Mouse (Mus musculus): ENCODE measurements at regions not wholly inside any gene's neighbourhood (a gene's known extent, or its start where the extent isn't known, plus 50 kb on each side); places are given as distances from the start of the nearest gene placed in this dataset.

DNA sequence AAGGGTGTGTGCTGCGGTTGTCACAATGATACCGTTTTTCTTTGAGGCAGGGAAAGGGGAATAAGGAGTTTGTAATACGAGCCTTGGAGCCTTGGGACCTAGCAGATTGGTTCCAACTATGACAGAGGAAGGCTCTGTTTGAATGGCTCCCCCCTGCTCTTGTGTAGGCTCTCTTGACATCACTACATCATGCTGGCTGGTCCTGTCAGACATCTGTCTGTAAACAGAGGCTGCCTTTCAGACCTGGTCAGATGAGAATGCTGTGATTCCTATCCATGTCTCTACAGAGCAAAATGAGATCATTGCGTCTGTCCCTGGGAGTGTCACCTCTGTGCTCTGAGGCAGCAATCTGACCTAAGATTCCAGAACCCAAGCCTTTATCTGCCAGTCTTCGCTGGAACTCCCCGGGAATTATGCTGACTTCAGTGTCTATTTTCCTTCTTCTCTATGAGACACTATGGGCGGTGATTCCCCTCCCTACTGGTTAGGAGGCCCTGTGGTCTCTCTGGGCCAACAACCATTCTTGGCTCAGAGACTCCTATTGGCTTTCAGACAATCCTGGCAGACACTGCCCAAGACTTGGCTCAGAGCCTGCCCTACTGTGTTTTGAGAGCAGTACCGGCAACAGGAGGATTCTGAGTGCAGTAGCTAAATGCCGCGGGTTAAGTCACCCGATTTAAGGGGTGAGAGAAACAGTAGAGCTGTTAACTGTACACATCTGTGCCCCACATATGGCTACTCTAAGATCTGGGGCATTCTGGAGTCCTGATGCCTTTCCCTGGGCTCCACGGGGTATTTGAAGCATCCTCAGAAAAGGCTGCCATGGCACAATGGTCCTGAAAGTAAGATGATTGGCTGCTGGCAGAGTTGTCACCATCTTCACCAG lies 94.8 kb upstream of the Nckap5 start:
- ATAC-seq (replicated peaks; ENCODE audit: low read depth, poor library complexity, severe bottlenecking): no peak

- no peak for ATAC-seq (replicated peaks; ENCODE audit: low read depth, poor library complexity, severe bottlenecking)
These were observed 93.4 kb upstream of the Nckap5 start for GRCm38 (mm10) chr1:126923981-126924380.

DNA sequence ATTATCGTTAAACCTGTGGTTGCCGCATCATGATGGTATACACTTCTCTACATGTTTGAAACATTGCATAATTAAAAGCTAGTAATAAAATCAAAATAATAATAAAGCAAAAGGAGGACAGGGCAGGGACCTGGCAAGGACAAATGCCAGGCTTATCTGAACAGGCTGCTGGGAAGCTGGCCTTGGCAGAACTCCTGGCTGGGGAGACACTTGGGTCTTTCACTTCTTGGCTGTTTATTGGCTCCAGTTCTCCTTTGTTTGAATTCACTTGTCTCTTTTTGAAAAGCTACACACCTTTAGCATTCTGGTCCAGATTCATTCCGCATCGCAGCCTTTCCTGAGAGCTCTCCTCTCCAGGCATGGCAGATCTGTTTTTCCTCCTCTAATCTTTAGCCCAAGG lies 91.6 kb upstream of the Nckap5 start:
- ATAC-seq (replicated peaks; ENCODE audit: low read depth, poor library complexity, severe bottlenecking): no peak

DNA sequence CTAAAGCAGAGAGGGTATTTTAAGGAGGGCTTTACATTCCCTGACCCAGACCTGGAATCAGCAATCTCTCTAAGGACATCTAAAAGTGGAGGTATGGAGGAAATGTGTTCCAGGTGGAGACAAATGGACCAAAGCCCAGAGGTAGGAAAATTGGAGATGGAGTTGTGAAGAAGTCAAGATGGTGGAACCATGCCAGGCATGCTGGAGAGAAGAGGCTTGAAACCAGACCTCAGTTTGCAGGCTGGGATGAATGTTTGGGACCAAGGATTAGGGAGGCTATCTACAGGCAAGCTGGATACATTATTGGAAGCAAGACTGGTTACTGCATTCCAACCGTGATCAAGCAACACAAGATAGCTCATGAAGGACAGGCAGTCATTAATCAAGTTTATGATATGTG lies 88.3 kb upstream of the Nckap5 start:
- ATAC-seq (replicated peaks; ENCODE audit: low read depth, poor library complexity, severe bottlenecking): no peak

GRCm38 (mm10) chr1:126917872-126918271 lies 87.3 kb upstream of the Nckap5 start:
- ATAC-seq (replicated peaks; ENCODE audit: low read depth, poor library complexity, severe bottlenecking): no peak

GRCm38 (mm10) chr1:126916369-126916768 lies 85.8 kb upstream of the Nckap5 start:
- no peak for ATAC-seq (replicated peaks; ENCODE audit: low read depth, poor library complexity, severe bottlenecking)

- ATAC-seq (replicated peaks; ENCODE audit: low read depth, poor library complexity, severe bottlenecking): no peak
These were observed 80.9 kb upstream of the Nckap5 start for GRCm38 (mm10) chr1:126911277-126912060.

DNA sequence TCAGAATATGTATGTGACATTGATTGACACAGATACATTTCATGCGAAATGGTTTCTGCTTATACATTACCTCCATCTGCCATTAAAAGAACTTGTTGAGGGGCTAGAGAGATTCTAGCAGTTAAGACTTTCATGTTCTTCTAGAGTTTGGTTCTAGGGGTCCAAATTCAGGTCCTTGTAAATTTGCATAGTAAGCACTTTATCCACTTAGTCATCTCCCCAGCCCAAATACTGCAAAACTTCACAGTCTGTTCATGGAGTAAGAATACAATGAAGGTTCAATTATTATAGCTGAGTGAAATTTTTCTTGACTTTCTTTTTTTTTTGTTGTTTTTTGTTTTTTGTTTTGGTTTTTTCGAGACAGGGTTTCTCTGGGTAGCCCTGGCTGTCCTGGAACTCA lies 76.8 kb upstream of the Nckap5 start:
- no peak for ATAC-seq (replicated peaks; ENCODE audit: low read depth, poor library complexity, severe bottlenecking)

DNA sequence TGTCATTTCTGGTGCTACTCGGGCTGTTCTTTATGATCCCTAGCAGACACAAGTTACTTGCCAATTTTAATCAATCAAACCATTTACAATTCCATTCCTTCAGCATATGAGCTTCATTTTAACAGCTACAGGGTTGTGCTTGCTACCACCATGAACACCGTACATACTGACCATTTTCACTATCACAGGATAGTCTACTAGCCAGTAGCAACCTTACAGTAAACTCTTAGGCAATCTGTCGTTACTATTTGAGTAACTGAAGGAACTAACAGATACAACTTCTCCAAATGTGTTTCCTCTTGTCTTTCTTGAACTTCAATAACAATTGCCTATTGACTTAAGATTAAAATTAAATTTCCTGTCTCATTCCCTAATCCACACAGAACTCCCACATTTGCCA lies 67.9 kb upstream of the Nckap5 start:
- ATAC-seq (replicated peaks; ENCODE audit: low read depth, poor library complexity, severe bottlenecking): no peak

- ATAC-seq (replicated peaks; ENCODE audit: low read depth, poor library complexity, severe bottlenecking): no peak
These were observed 66.3 kb upstream of the Nckap5 start for GRCm38 (mm10) chr1:126896895-126897294.

GRCm38 (mm10) chr1:126880801-126881200 lies 50.2 kb upstream of the Nckap5 start:
- no peak for ATAC-seq (replicated peaks; ENCODE audit: low read depth, poor library complexity, severe bottlenecking)
